Mouse (Mus musculus) ES-E14 (cell line): ENCODE measurements around the gene Magi1.

Experiments
- CHD2 ChIP-seq: IDR thresholded peaks from 2 replicates; pipeline ENCODE4 v1.6.1; 2014; ENCODE audit warnings: mild to moderate bottlenecking, low read depth, low read length, inconsistent platforms
- HCFC1 ChIP-seq: IDR thresholded peaks from 2 replicates; pipeline ENCODE4 v1.6.1; 2012; ENCODE audit warnings: low read length, inconsistent platforms, borderline replicate concordance; ENCODE audit not compliant: insufficient read depth
- MAFK ChIP-seq: IDR thresholded peaks from 2 replicates; pipeline ENCODE4 v1.6.1; 2014; ENCODE audit warnings: mild to moderate bottlenecking, low read depth, low read length, inconsistent platforms; ENCODE audit not compliant: insufficient read depth
- ZC3H11A ChIP-seq: IDR thresholded peaks from 2 replicates; pipeline ENCODE4 v1.6.1; 2012; ENCODE audit warnings: low read depth, mild to moderate bottlenecking, inconsistent platforms, low read length, borderline replicate concordance
- ZNF384 ChIP-seq: IDR thresholded peaks from 2 replicates; pipeline ENCODE4 v1.6.1; 2012; ENCODE audit warnings: low read depth, low read length, inconsistent platforms

GRCm38 (mm10) chr6:93936359-93936758, 347.4 kb downstream of the Magi1 start:
- no peak for TF ChIP-seq CHD2
- TF ChIP-seq HCFC1: no peak
- no peak for TF ChIP-seq ZC3H11A
- TF ChIP-seq MAFK: no peak
- no peak for TF ChIP-seq ZNF384
